Mouse (Mus musculus): ENCODE measurements around the gene Rpl10. TPM values are rescaled to one million over a fixed set of nuclear protein-coding genes. Genes with fewer than 3 reads are reported as not detected.

Gene Rpl10
- polyA plus RNA-seq, 1 experiment = 3,196 TPM

GRCm38 (mm10) chrX:74270902-74271551, 415 bp downstream of the Rpl10 start:
- Histone ChIP-seq H3K27me3 (ENCODE audit: control insufficient read depth, insufficient read depth, insufficient read length) (no peaks in the 10 kb centered on the region), H3K79me2 (ENCODE audit: control insufficient read depth, insufficient read depth) (peaks cover 27% of the 10 kb centered on the region), H3K36me3 (ENCODE audit: control insufficient read depth, insufficient read depth) (peaks cover 21% of the 10 kb centered on the region), H3ac (ENCODE audit: control insufficient read depth, insufficient read length, low read depth) (peak overlapping the region; percentile 78), H3K4me3 (ENCODE audit: insufficient read depth, poor library complexity, severe bottlenecking) (peak overlapping the region; percentile 72), H3K79me3 (ENCODE audit: low read depth) (peaks cover 20% of the 10 kb centered on the region)
- TF ChIP-seq MAX (IDR thresholded peaks at IDR 0.05) (peak; percentile 32), MYOD1 (IDR thresholded peaks at IDR 0.05; ENCODE audit: control insufficient read depth, insufficient read length, low read depth) (no peak), CEBPB (IDR thresholded peaks at IDR 0.05; ENCODE audit: low read depth) (no peak), USF1 (IDR thresholded peaks at IDR 0.05; ENCODE audit: low read depth) (no peak)

DNA sequence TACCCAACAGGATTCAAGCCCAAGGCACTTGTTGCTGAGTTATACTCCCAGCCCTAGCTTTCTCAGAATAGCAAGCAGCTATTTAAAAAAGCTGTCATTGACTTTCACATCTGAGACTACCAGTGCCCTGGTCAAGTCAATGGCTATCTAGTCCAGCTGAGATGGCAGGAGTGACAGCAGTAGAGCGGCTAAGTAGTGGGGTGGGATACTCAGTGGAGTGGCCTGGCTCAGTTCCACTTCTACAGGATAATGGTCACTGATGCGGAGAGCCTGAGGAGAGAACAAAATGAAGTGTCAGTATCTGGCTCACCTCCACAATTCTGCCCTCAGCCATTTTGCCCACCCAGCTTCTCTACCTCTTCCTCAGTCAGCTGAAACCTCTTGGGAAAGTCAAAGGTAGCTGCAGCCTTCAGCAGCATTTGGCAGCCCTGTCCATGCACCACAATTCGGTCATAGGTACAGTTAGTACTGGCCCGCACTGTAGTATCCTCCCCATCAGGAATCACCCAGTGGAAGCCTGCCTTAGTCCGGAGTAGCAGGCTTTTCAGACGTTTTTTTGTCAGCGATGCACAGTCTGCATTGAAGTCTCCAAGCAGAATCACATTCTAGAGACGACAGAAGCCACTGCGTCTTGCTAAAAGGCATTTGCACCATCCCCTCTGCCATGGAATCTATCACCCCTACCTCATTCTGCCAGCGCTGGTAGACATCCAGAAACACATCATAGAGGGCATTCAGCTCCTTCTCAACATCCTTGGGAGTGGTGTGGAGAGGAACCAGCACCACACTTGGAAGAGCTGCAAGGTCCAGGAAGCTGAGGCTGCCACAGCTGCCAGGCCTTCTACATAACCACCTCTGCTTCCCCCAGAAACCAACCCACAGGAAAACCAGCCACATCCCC, 3.1 kb downstream of the Rpl10 start:
- H3K36me3 ChIP-seq (ENCODE audit: control insufficient read depth, insufficient read depth) = peaks cover 21% of the 10 kb centered on the region
- no peak overlapping the region for H3K4me3 ChIP-seq (ENCODE audit: insufficient read depth, poor library complexity, severe bottlenecking)
- TF ChIP-seq USF1 (IDR thresholded peaks at IDR 0.05; ENCODE audit: low read depth) = no peak
- no peak for TF ChIP-seq MYOD1 (IDR thresholded peaks at IDR 0.05; ENCODE audit: control insufficient read depth, insufficient read length, low read depth)
- TF ChIP-seq MAX (IDR thresholded peaks at IDR 0.05) = no peak
- no peak for TF ChIP-seq CTCF (IDR thresholded peaks at IDR 0.05; ENCODE audit: control insufficient read depth, insufficient read depth, insufficient read length)
- no peak for TF ChIP-seq CEBPB (IDR thresholded peaks at IDR 0.05; ENCODE audit: low read depth)
- no peak for TF ChIP-seq FOSL1 (IDR thresholded peaks at IDR 0.05; ENCODE audit: insufficient read depth, low read length, poor library complexity, severe bottlenecking)
- no peak for TF ChIP-seq MYOG (IDR thresholded peaks at IDR 0.05; ENCODE audit: control insufficient read depth, extremely low read depth, insufficient read length)
- peaks cover 27% of the 10 kb centered on the region for H3K79me2 ChIP-seq (ENCODE audit: control insufficient read depth, insufficient read depth)
- H3ac ChIP-seq (ENCODE audit: control insufficient read depth, insufficient read length, low read depth) = no peak overlapping the region
- H3K27me3 ChIP-seq (ENCODE audit: control insufficient read depth, insufficient read depth, insufficient read length) = no peaks in the 10 kb centered on the region
- H3K79me3 ChIP-seq (ENCODE audit: low read depth) = peaks cover 20% of the 10 kb centered on the region

- Histone ChIP-seq H3ac (ENCODE audit: control insufficient read depth, insufficient read length, low read depth) (no peak overlapping the region), H3K79me2 (ENCODE audit: control insufficient read depth, insufficient read depth) (peaks cover 24% of the 10 kb centered on the region), H3K27me3 (ENCODE audit: control insufficient read depth, insufficient read depth, insufficient read length) (no peaks in the 10 kb centered on the region), H3K4me3 (ENCODE audit: insufficient read depth, poor library complexity, severe bottlenecking) (no peak overlapping the region), H3K79me3 (ENCODE audit: low read depth) (peaks cover 3% of the 10 kb centered on the region), H3K36me3 (ENCODE audit: control insufficient read depth, insufficient read depth) (peaks cover 6% of the 10 kb centered on the region)
- no peak for TF ChIP-seq MYOG (IDR thresholded peaks at IDR 0.05; ENCODE audit: control insufficient read depth, extremely low read depth, insufficient read length)
- TF ChIP-seq USF1 (IDR thresholded peaks at IDR 0.05; ENCODE audit: low read depth) = no peak
- no peak for TF ChIP-seq MYOD1 (IDR thresholded peaks at IDR 0.05; ENCODE audit: control insufficient read depth, insufficient read length, low read depth)
- TF ChIP-seq FOSL1 (IDR thresholded peaks at IDR 0.05; ENCODE audit: insufficient read depth, low read length, poor library complexity, severe bottlenecking) = no peak
- no peak for TF ChIP-seq CTCF (IDR thresholded peaks at IDR 0.05; ENCODE audit: control insufficient read depth, insufficient read depth, insufficient read length)
- TF ChIP-seq CEBPB (IDR thresholded peaks at IDR 0.05; ENCODE audit: low read depth) = no peak
- no peak for TF ChIP-seq MAX (IDR thresholded peaks at IDR 0.05)
These were observed 7.3 kb downstream of the Rpl10 start for GRCm38 (mm10) chrX:74277916-74278315.

DNA sequence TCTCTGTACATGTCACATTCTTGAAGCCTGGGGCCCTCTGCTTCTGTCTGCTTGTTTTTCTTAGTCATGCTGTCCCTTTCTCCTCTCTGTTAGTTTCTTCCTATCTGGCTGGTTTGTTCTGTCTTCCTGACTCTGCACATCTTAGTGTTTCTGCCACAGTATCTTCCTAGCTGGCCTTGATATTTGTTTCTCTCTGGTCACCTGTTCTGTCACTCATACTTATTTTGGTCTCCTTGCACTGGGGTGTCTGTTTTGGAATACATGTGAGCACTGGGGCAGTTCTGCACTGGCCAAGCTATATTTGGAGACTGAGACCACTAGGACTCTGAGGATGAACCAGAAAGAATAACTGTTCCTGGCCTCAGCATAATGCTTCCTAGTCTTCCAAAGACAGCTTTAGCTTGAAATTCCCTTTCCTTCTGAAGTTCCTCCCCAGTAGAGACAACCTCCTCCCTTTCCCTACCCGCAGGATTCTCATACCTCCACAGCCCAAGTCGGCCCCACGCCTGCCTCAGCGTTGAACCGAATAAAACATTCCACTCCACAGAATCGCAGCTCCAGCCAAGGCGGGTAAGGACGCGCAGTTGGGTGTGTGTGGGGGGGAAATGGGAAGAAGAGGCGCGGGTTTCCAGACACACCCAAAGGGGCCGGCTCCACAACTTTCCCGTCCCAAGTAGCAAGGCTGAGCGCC, 10.6 kb downstream of the Rpl10 start:
- Histone ChIP-seq H3K79me3 (ENCODE audit: low read depth) (no peaks in the 10 kb centered on the region), H3K36me3 (ENCODE audit: control insufficient read depth, insufficient read depth) (no peaks in the 10 kb centered on the region), H3K4me3 (ENCODE audit: insufficient read depth, poor library complexity, severe bottlenecking) (peak overlapping the region; percentile 25), H3ac (ENCODE audit: control insufficient read depth, insufficient read length, low read depth) (peak overlapping the region; percentile 41), H3K27me3 (ENCODE audit: control insufficient read depth, insufficient read depth, insufficient read length) (no peaks in the 10 kb centered on the region), H3K79me2 (ENCODE audit: control insufficient read depth, insufficient read depth) (peaks cover 29% of the 10 kb centered on the region)
- TF ChIP-seq MAX (IDR thresholded peaks at IDR 0.05) (no peak), MYOD1 (IDR thresholded peaks at IDR 0.05; ENCODE audit: control insufficient read depth, insufficient read length, low read depth) (peak; percentile 32), CEBPB (IDR thresholded peaks at IDR 0.05; ENCODE audit: low read depth) (no peak)

DNA sequence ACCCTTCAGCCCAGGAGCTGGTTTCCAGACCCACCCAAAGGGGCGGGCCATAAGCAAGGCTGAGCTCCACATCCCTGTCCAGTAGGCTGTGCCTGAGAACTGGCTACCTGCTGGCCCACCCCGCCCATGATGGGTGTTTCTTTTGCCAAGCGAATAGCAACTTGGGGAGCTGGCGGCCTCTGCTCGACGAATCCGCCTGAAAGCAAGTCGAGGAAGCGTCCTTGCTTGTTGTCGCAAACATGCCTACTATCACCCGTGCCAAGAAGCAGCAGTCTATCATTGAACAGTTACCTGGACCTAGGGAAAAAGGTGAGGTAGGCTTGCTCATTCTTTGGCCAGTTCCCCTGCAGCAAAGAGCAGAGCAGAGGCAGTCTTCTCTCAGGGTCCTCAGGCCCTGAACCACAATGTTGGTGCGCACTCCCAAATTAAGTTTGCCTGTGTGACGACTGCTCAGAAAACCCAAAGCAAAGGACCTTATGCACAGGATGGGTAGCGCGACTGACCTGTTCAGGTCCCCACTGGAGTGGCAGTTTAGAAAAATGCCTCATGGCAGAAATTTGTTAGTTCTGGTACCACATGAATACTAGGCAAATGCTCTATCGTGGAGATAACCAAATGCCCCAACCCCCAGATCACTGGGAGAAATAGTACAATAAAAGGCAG, 11.3 kb downstream of the Rpl10 start, which contains the start of the genes Taz and Dnase1l1:
Taz (plus strand) TSS at position 181 of the 663 bp plus-strand sequence.
Dnase1l1 (minus strand) TSS at position 606 of the 663 bp plus-strand sequence.
- H3K79me2 ChIP-seq (ENCODE audit: control insufficient read depth, insufficient read depth) = peaks cover 29% of the 10 kb centered on the region
- H3K79me3 ChIP-seq (ENCODE audit: low read depth) = no peaks in the 10 kb centered on the region
- H3K36me3 ChIP-seq (ENCODE audit: control insufficient read depth, insufficient read depth) = no peaks in the 10 kb centered on the region
- H3K27me3 ChIP-seq (ENCODE audit: control insufficient read depth, insufficient read depth, insufficient read length) = no peaks in the 10 kb centered on the region
- peak within 1 kb of the TSS; percentile 87 for H3ac ChIP-seq (ENCODE audit: control insufficient read depth, insufficient read length, low read depth)
- no peak for TF ChIP-seq MAX (IDR thresholded peaks at IDR 0.05)
- peak within 1 kb of the TSS; percentile 41 for H3K4me3 ChIP-seq (ENCODE audit: insufficient read depth, poor library complexity, severe bottlenecking)
